Mouse (Mus musculus): ENCODE results near the gene Fgf8. TPM values are rescaled to one million over a fixed set of nuclear protein-coding genes. Genes with fewer than 3 reads are reported as not detected.

The Fgf8 gene
- polyA plus RNA-seq (2015; fragmentation: Illumina TruSeq; extraction: RNeasy Lipid Tissue Mini Kit (QIAGEN cat#74804); ENCODE audit: insufficient read depth, low read depth, low replicate concordance) = not detected

DNA sequence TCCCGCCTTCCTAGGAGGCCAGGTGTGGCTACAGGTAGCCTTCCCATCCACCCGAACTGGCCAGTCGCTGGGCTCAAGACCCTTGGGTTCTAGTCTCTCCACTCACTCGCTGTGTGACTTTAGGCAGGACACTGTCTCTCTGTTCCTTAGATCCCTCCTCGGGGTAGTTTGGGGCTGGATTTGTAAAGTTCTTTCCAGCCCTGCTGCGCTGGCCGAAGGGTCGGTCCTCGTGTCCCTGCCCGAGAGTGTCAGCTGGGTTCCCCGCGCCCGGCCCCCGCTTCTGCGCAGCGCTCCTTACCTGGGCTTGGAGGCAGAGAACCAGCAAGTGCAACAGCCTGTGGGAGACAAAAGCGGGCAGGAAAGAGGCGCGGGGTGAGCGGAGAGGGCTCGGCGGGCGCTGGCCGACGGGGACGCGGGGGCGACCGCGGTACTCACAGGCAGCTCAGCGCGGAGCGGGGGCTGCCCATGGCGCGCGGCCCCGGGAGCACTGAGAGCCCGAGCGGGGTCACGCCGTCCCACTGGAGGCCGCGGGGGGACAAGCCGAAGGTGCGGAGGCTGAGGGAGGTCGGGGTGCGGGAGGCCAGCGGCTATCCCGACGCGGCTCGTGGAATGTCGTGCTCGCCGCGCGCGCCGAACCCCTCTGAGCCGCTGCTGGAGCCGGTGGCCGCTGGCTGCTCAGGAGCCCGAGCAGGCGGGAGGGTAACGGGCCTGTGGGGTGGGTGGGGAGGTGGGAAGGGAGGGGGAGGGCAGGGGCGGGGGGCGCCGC, at the start of gene Fgf8:
Gene Fgf8 (minus strand): TSS at position 698 of the 766 bp plus-strand sequence.

DNA sequence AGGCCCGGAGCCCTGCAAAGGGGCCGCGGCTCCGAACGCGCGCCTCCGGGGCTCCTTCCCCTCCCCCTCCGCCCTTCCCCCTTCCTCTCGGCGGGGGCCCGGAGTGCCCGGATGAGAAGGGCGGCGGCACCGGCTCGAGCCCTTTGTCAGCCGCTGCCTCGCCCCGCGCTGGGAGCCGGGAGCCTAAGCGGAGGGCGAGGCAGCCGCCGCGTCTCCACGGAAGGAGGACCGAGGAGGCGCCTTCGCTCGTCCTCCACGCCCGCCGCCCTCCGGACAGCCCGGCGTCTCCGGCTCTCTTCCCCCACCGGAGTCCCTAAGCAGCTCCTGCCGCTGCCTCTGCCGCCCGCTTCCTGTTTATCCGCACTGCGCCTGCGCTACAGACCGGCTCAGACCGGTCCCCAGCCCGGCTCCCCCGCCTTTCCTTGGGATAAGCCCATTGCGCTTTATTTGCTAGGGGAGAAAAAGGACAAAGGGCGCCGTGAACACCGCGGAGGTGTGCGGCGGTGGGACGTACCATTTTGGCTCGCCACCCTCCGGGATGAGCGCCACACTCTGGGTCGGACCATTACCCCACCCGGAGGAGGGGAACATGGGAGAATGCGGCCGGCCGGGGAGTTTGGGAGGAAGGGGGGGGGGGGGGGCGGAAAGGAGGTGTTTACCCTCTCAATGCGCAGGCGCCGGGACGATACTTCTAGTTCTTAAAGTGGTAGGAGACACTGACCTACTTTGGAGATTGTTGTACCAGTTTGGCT, 40.6 kb upstream of the Fgf8 start, which contains the start of gene Mgea5:
Gene Mgea5 (minus strand): TSS at position 657 of the 752 bp plus-strand sequence.

GRCm38 (mm10) chr19:45749243-45750043, 6.7 kb upstream of the Fgf8 start, which contains the start of gene Npm3:
Npm3 (minus strand) TSS chr19:45749591.

Other genes with a start within 250 kb of the Fgf8 start
- gene Poll, start 182.4 kb downstream of the Fgf8 start, polyA plus RNA-seq (2015; fragmentation: Illumina TruSeq; extraction: RNeasy Lipid Tissue Mini Kit (QIAGEN cat#74804); ENCODE audit: insufficient read depth, low read depth, low replicate concordance) = 5.8 TPM
- 4.9 TPM for gene Gm17018, start 182.3 kb downstream of the Fgf8 start, polyA plus RNA-seq (2015; fragmentation: Illumina TruSeq; extraction: RNeasy Lipid Tissue Mini Kit (QIAGEN cat#74804); ENCODE audit: insufficient read depth, low read depth, low replicate concordance)
- gene Fbxw4, start 82.6 kb downstream of the Fgf8 start, polyA plus RNA-seq (2015; fragmentation: Illumina TruSeq; extraction: RNeasy Lipid Tissue Mini Kit (QIAGEN cat#74804); ENCODE audit: insufficient read depth, low read depth, low replicate concordance) = 5.5 TPM
- gene Npm3, start 6.7 kb upstream of the Fgf8 start, polyA plus RNA-seq (2015; fragmentation: Illumina TruSeq; extraction: RNeasy Lipid Tissue Mini Kit (QIAGEN cat#74804); ENCODE audit: insufficient read depth, low read depth, low replicate concordance) = 14.4 TPM
- gene Mgea5, start 40.9 kb upstream of the Fgf8 start, polyA plus RNA-seq (2015; fragmentation: Illumina TruSeq; extraction: RNeasy Lipid Tissue Mini Kit (QIAGEN cat#74804); ENCODE audit: insufficient read depth, low read depth, low replicate concordance) = 24.5 TPM
- gene Kcnip2, start 73.1 kb upstream of the Fgf8 start, polyA plus RNA-seq (2015; fragmentation: Illumina TruSeq; extraction: RNeasy Lipid Tissue Mini Kit (QIAGEN cat#74804); ENCODE audit: insufficient read depth, low read depth, low replicate concordance) = 0.59 TPM

All from pancreas, adult 10 weeks (tissue).